Comparison of ENCODE assay signal across 13 mouse cellular contexts in the genomic region with DNA sequence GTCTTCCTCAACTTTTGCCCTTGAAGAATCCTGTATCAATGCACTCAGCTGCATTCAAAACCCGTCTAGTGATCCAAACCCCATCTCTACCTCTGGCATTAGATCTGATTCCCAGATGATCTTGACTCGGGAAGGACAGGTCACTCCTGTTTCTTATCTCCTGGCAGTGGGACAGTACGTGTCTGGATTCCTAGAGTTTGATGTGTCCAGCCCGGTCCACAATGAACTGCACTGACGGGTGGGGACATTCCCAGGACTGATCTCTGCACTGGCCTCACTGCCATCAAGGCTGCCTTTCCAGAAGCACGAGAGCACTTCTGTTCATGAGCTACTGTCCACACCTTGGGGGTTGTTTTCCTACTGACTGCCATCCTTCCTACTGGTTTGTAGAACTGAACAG. TPM values are rescaled to one million over a fixed set of nuclear protein-coding genes. Genes with fewer than 3 reads are reported as not detected.
DNase-seq lines count a peak whose midpoint lies in the region; ATAC-seq and TF ChIP-seq lines count a peak whose summit lies in the region.
"Had no signal": no experiment of that assay in that cellular context is flagged by ENCODE, and none has a peak within 500 bp of the region (broad histone marks: within the 10 kb centered on the region; RNA-seq: fewer than 3 reads in every experiment).

No protein-coding gene starts in this region.

- in situ Hi-C loops in CH12.LX (cut with MboI; ENCODE audit: low pct_ligation_motif_present, low pct_unique_long_range_greater_than_20kb, low sequenced_read_pairs), result loop anchor here (5.0 to 10.0 kb wide), 2 partner anchors 109 to 352 kb away; a partner anchor contains a TSS

- H3K79me2 ChIP-seq in CH12.LX (replicated peaks; ENCODE audit: control insufficient read depth, extremely low read depth, insufficient read depth, poor library complexity, severe bottlenecking) (peaks cover 7% of the 10 kb centered on the region), macrophage (ENCODE audit: inconsistent target) (peaks cover 92% of the 10 kb centered on the region)

- peaks cover 23% of the 10 kb centered on the region for H3K4me1 ChIP-seq in embryonic facial prominence, embryonic 12.5 days
- peaks cover 24% of the 10 kb centered on the region for H3K4me1 ChIP-seq in embryonic facial prominence, embryonic 10.5 days
- H3K4me1 ChIP-seq in heart, embryonic 16.5 days (ENCODE audit: control insufficient read depth, insufficient read depth, low read length), result peaks cover 29% of the 10 kb centered on the region
- H3K4me1 ChIP-seq in CH12.LX (ENCODE audit: control insufficient read depth in 1 of 2, insufficient read depth in 2 of 2), result peaks cover 37 to 87% of the 10 kb centered on the region in 2 experiments

- 81% methylated on average over 6 of the region's 6 CpGs for WGBS in embryonic facial prominence, embryonic 12.5 days
- 89% methylated on average over 6 of the region's 6 CpGs for WGBS in embryonic facial prominence, embryonic 10.5 days
- 37% methylated on average over 6 of the region's 6 CpGs for WGBS in heart, embryonic 16.5 days
- 95% methylated on average over 6 of the region's 6 CpGs for WGBS in macrophage (ENCODE audit: missing documents)

- no peak overlapping the region for H3K4me2 ChIP-seq in embryonic facial prominence, embryonic 12.5 days (replicated peaks)
- no peak overlapping the region for H3K4me2 ChIP-seq in heart, embryonic 16.5 days (ENCODE audit: low read depth, low read length)
- peak overlapping the region; percentile 88 for H3K4me2 ChIP-seq in CH12.LX (ENCODE audit: insufficient read depth, low read depth, poor library complexity, severe bottlenecking)
- H3K4me2 ChIP-seq: hindbrain, embryonic 12.5 days had no signal

- no peak for TF ChIP-seq CTCF in CH12.LX (conservative IDR thresholded peaks at IDR 0.05 in 1 of 2, IDR thresholded peaks at IDR 0.05 in 1 of 2; ENCODE audit: low read depth in 2 of 2, low read length in 2 of 2)

- no peak for ATAC-seq in embryonic facial prominence, embryonic 12.5 days (ENCODE audit: insufficient number of reproducible peaks, insufficient read depth, low FRiP score, low TSS enrichment)
- ATAC-seq in heart, embryonic 16.5 days (replicated peaks; ENCODE audit: extremely low read depth, insufficient read depth, low FRiP score), result no peak
- ATAC-seq: forebrain, embryonic 14.5 days had no signal

- no peaks in the 10 kb centered on the region for H3K27me3 ChIP-seq in embryonic facial prominence, embryonic 12.5 days
- no peaks in the 10 kb centered on the region for H3K27me3 ChIP-seq in embryonic facial prominence, embryonic 10.5 days (replicated peaks; ENCODE audit: low read depth, poor library complexity, severe bottlenecking)
- no peaks in the 10 kb centered on the region for H3K27me3 ChIP-seq in heart, embryonic 16.5 days (ENCODE audit: control insufficient read depth, insufficient read depth, low read length)
- H3K27me3 ChIP-seq in CH12.LX (replicated peaks), result no peaks in the 10 kb centered on the region
- H3K27me3 ChIP-seq: hindbrain, embryonic 12.5 days had no signal

- no peak overlapping the region for H3K4me3 ChIP-seq in embryonic facial prominence, embryonic 12.5 days
- H3K4me3 ChIP-seq in embryonic facial prominence, embryonic 10.5 days, result no peak overlapping the region
- no peak overlapping the region for H3K4me3 ChIP-seq in heart, embryonic 16.5 days (ENCODE audit: low read length)
- H3K4me3 ChIP-seq in CH12.LX (replicated peaks in 1 of 3; ENCODE audit: low read depth in 2 of 3, low read length in 2 of 3, poor library complexity in 1 of 3) (peak overlapping the region in 1 of 3 experiments; percentile 31), macrophage (ENCODE audit: inconsistent target) (no peak overlapping the region)
- H3K4me3 ChIP-seq: erythroblast, embryonic 14.5 days; hindbrain, embryonic 12.5 days had no signal

- H3K9ac ChIP-seq in embryonic facial prominence, embryonic 12.5 days, result no peak overlapping the region
- H3K9ac ChIP-seq in heart, embryonic 16.5 days (ENCODE audit: low read length), result no peak overlapping the region
- H3K9ac ChIP-seq in CH12.LX (ENCODE audit: insufficient read depth, low read depth), result peak overlapping the region; percentile 15; the same call in 1 of the 2 replicates
- H3K9ac ChIP-seq: hindbrain, embryonic 12.5 days had no signal

- DNase-seq in embryonic facial prominence, embryonic 10.5 days (ENCODE audit: low spot score), result no peak
- DNase-seq in heart, postnatal 4 days, result no peak
- no peak for DNase-seq in CH12.LX (ENCODE audit: extremely low read depth)
- DNase-seq in Muller cell, postnatal 12 days (ENCODE audit: inconsistent ontology term), result no peak
- DNase-seq in thymus, adult 18-20 months, result no peak
- DNase-seq: cerebellum, postnatal 10 days; thymus, adult 2 months had no signal

- no peak for TF ChIP-seq POLR2A in CH12.LX (IDR thresholded peaks at IDR 0.05; ENCODE audit: low read depth, low read length)

- H3K27ac ChIP-seq in embryonic facial prominence, embryonic 12.5 days, result 0 out of 2 replicates have a peak overlapping the region, but pooled peaks have one; percentile 7
- no peak overlapping the region for H3K27ac ChIP-seq in embryonic facial prominence, embryonic 10.5 days (replicated peaks)
- H3K27ac ChIP-seq in heart, embryonic 16.5 days (ENCODE audit: low read length), result peak overlapping the region; percentile 18; the same call in 1 of the 2 replicates
- H3K27ac ChIP-seq in CH12.LX (ENCODE audit: insufficient read depth, low read depth) (peak overlapping the region; percentile 88), macrophage (peak overlapping the region; percentile 51)
- H3K27ac ChIP-seq: hindbrain, embryonic 12.5 days had no signal

- dilution Hi-C loops in CH12.LX (cut with MboI; ENCODE audit: extremely low pct_ligation_motif_present, extremely low pct_unique_long_range_greater_than_20kb, low sequenced_read_pairs), result no loop called here

- no peaks in the 10 kb centered on the region for H3K36me3 ChIP-seq in embryonic facial prominence, embryonic 12.5 days
- no peaks in the 10 kb centered on the region for H3K36me3 ChIP-seq in embryonic facial prominence, embryonic 10.5 days (replicated peaks)
- no peaks in the 10 kb centered on the region for H3K36me3 ChIP-seq in heart, embryonic 16.5 days (ENCODE audit: control insufficient read depth, insufficient read depth)
- H3K36me3 ChIP-seq in CH12.LX (replicated peaks in 1 of 2; ENCODE audit: control insufficient read depth in 1 of 2, insufficient read depth in 1 of 2, low read length in 1 of 2) (peaks cover 0 to 48% of the 10 kb centered on the region in 2 experiments), macrophage (ENCODE audit: inconsistent target) (no peaks in the 10 kb centered on the region)
- H3K36me3 ChIP-seq: hindbrain, embryonic 12.5 days had no signal

- H3K9me3 ChIP-seq in embryonic facial prominence, embryonic 12.5 days, result no peaks in the 10 kb centered on the region
- no peaks in the 10 kb centered on the region for H3K9me3 ChIP-seq in embryonic facial prominence, embryonic 10.5 days
- no peaks in the 10 kb centered on the region for H3K9me3 ChIP-seq in heart, embryonic 16.5 days (replicated peaks; ENCODE audit: control insufficient read depth, low read length)
- H3K9me3 ChIP-seq in CH12.LX (replicated peaks; ENCODE audit: low read length), result no peaks in the 10 kb centered on the region
- H3K9me3 ChIP-seq: hindbrain, embryonic 12.5 days had no signal

- no peak for TF ChIP-seq RAD21 in CH12.LX (IDR thresholded peaks at IDR 0.05; ENCODE audit: low read depth, low read length)

- TF ChIP-seq EP300 in CH12.LX (IDR thresholded peaks at IDR 0.05; ENCODE audit: low read length), result no peak; the same call in 1 of the 2 replicates

TF ChIP-seq in CH12.LX, 34 proteins besides CTCF, POLR2A, EP300 and RAD21:
- TF ChIP-seq MAZ (IDR thresholded peaks at IDR 0.05; ENCODE audit: low read depth, low read length) (no peak), UBTF (IDR thresholded peaks at IDR 0.05; ENCODE audit: low read depth, low read length) (no peak), ZNF384 (IDR thresholded peaks at IDR 0.05; ENCODE audit: low read depth, low read length) (no peak), ELF1 (IDR thresholded peaks at IDR 0.05; ENCODE audit: low read depth, low read length) (no peak), ZC3H11A (IDR thresholded peaks at IDR 0.05; ENCODE audit: low read depth, low read length) (no peak), HCFC1 (IDR thresholded peaks at IDR 0.05; ENCODE audit: low read depth, low read length) (no peak), ETS1 (conservative IDR thresholded peaks at IDR 0.05; ENCODE audit: low read depth, low read length) (no peak), ZMIZ1 (IDR thresholded peaks at IDR 0.05; ENCODE audit: low read depth, low read length) (0 out of 2 replicates have a peak, but pooled peaks have one; percentile 59), ZKSCAN1 (IDR thresholded peaks at IDR 0.05; ENCODE audit: borderline replicate concordance, low read depth, low read length) (no peak), TBP (conservative IDR thresholded peaks at IDR 0.05; ENCODE audit: low read depth, low read length) (no peak), NRF1 (IDR thresholded peaks at IDR 0.05; ENCODE audit: low read depth, low read length) (no peak; the same call in 1 of the 2 replicates), MXI1 (IDR thresholded peaks at IDR 0.05; ENCODE audit: low read depth, low read length) (no peak), CHD2 (IDR thresholded peaks at IDR 0.05; ENCODE audit: low read length) (peak; percentile 38; the same call in 1 of the 2 replicates), MEF2A (IDR thresholded peaks at IDR 0.05; ENCODE audit: borderline replicate concordance, low read depth, low read length) (no peak), SIN3A (IDR thresholded peaks at IDR 0.05; ENCODE audit: low read length) (no peak), RCOR1 (conservative IDR thresholded peaks at IDR 0.05; ENCODE audit: low read depth, low read length) (no peak)

RNA-seq across cellular contexts. Expression of a gene that starts 31.9 kb away (rescaled TPM):
- 20.4 and 21.5 TPM in 2 replicates for polyA plus RNA-seq in embryonic facial prominence, embryonic 12.5 days (2016; fragmentation: Nextera tagmentation; extraction: Ambion mirVana)
- polyA plus RNA-seq in embryonic facial prominence, embryonic 10.5 days (2016; fragmentation: Nextera tagmentation; extraction: Ambion mirVana), result 15.5 and 15.8 TPM in 2 replicates
- 22.2 and 24.0 TPM in 2 replicates for polyA plus RNA-seq in heart, embryonic 16.5 days (2015; fragmentation: Nextera tagmentation; extraction: Ambion mirVana)
- total RNA-seq in heart, postnatal 4 days (2021), result 10 to 100 TPM; 38.3 to 39.1 TPM
- total RNA-seq in CH12.LX (2012; rRNA removed) (47.8 and 49.7 TPM in 2 replicates), CH12.LX (2014; rRNA removed) (108 and 122 TPM in 2 replicates)
- polyA plus RNA-seq in CH12.LX (2012; ENCODE audit: insufficient read length, low read depth) (79.7 and 127 TPM in 2 replicates), macrophage (2018) (62.6 to 194 TPM (median 68.7 TPM) in 3 replicates)
- total RNA-seq in macrophage (2018; cell fraction: chromatin; rRNA removed), result 100 to 1,000 TPM in 22 of 26 experiments, 10 to 100 TPM in 4; 82.3 to 803 (median 180) TPM
- total RNA-seq in macrophage (2018; cell fraction: cytosol; rRNA removed), result 100 to 1,000 TPM in 4 of 26 experiments, 10 to 100 TPM in 22; 32.2 to 107 (median 58.3) TPM
- 100 to 1,000 TPM in 12 of 26 experiments, 10 to 100 TPM in 14; 39.3 to 441 (median 84.8) TPM for total RNA-seq in macrophage (2018; cell fraction: nucleus; rRNA removed)
